Mouse (Mus musculus) liver, embryonic 14.5 days (tissue): Measurements from ENCODE around the gene Mogat2.

ENCODE experiments used
- CTCF ChIP-seq: IDR thresholded peaks from 2 replicates; pipeline ENCODE4 v1.5.1; 2016; ENCODE audit warnings: antibody characterized with exemption, low read depth, control low read depth
- EP300 ChIP-seq: IDR thresholded peaks from 2 replicates; pipeline ENCODE4 v1.6.1; 2016; ENCODE audit warnings: antibody characterized with exemption, low read depth

GRCm38 (mm10) chr7:99194511-99194910 lies 43.9 kb downstream of the Mogat2 start:
- TF ChIP-seq CTCF, result no peak
- no peak for TF ChIP-seq EP300
